Mouse (Mus musculus): ENCODE measurements around the gene Ccdc172.

Ccdc172 gene

GRCm38 (mm10) chr19:58571566-58571965, 59.8 kb downstream of the Ccdc172 start:
- DNase-seq (ENCODE audit: extremely low spot score, low read depth, low spot score): no peak

DNA sequence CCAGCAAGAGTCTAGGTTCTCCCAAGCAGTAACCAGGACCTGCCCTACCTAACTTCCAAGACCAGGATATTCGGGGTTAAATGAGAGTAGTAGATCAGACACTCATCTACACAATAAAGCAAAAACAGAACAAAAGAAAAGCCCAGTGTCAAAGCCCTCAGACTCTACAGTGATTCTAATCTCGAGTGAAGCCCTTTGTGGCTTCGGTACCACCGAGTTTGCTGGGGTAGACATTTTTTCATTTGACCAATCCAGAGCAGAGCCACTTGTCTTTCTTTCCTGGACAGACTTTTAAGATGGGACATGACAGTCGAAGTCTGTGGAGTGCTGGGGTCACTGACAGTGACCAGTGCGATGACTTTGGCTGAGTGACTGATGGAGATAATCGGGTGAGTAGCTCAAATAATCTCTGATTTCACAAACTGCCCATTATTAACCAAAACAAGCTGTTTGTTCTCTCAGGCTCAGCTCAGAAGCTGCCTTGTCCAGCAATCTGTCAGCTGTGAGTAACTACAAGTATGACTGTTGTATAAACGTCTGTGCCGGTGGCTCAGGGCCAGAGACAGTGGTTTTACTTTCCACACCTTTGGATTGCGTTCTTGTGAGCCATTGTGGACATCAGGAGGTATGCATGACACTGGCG, 60.8 kb downstream of the Ccdc172 start:
- DNase-seq (ENCODE audit: extremely low spot score, low read depth, low spot score): no peak

GRCm38 (mm10) chr19:58573072-58573438, 61.3 kb downstream of the Ccdc172 start:
- no peak for DNase-seq (ENCODE audit: extremely low spot score, low read depth, low spot score)

GRCm38 (mm10) chr19:58582018-58582417, 70.2 kb downstream of the Ccdc172 start:
- peak; percentile 39 for DNase-seq (ENCODE audit: extremely low spot score, low read depth, low spot score)

DNA sequence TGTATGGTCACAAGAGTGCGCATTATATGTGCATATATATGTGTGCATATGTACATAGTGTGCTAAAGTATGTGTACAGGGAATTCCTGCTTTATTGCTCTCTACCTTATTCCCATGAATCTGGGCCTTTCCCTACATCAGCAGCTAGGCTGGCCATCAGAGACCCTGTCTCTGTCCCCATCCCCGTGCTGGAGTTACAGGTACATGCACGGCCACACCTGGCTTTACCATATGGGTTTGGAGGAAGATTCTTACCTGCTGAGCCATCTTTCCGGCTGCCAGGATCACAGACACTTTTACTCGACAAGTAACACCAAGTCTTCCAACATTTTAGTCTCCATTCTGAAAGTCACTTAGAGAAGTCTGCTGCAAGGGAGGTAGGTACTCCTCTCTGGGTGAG, 71.2 kb downstream of the Ccdc172 start:
- DNase-seq (ENCODE audit: extremely low spot score, low read depth, low spot score): no peak

DNA sequence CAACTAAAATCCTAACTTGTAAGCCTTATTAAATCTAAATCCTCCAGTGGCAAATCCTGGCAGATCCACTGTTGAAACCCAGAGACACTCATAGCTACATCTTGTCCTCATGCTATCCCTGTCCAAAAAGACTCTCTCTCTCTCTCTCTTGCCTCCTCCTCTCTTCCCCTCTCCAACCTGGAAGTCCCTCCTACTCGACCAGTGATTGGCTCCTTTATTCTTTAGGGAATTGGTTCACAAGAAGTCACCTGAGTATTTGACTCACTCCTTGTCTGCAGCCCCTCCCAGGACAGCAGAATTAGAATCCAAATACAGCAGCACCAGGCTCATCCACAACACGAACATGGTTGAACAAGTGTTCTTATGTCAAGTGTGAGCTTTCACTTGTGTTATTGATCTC, 74.3 kb downstream of the Ccdc172 start:
- no peak for DNase-seq (ENCODE audit: extremely low spot score, low read depth, low spot score)

- DNase-seq (ENCODE audit: extremely low spot score, low read depth, low spot score): no peak
These were observed 78.6 kb downstream of the Ccdc172 start for GRCm38 (mm10) chr19:58590251-58590936.

- DNase-seq (ENCODE audit: extremely low spot score, low read depth, low spot score): no peak
These were observed 88.6 kb downstream of the Ccdc172 start for GRCm38 (mm10) chr19:58600381-58600780.
